In genomic region chr3:41492031-41492726, GRCm38 (mm10) we compare ENCODE assay signal across 14 mouse cellular contexts.
DNase-seq lines count a peak whose midpoint lies in the region; ATAC-seq and TF ChIP-seq lines count a peak whose summit lies in the region.
"Had no signal": no experiment of that assay in that cellular context is flagged by ENCODE, and none has a peak within 500 bp of the region (broad histone marks: within the 10 kb centered on the region; RNA-seq: fewer than 3 reads in every experiment).

No protein-coding gene starts in this region.

- no peaks in the 10 kb centered on the region for H3K27me3 ChIP-seq in kidney, postnatal 0 days (ENCODE audit: insufficient read depth, low read length)
- no peaks in the 10 kb centered on the region for H3K27me3 ChIP-seq in kidney, embryonic 15.5 days
- H3K27me3 ChIP-seq: embryonic facial prominence, embryonic 12.5 days; midbrain, embryonic 15.5 days; neural tube, embryonic 13.5 days had no signal

- no peak overlapping the region for H3K4me2 ChIP-seq in kidney, postnatal 0 days (ENCODE audit: low read length)
- H3K4me2 ChIP-seq in kidney, embryonic 15.5 days = no peak overlapping the region
- H3K4me2 ChIP-seq: embryonic facial prominence, embryonic 12.5 days; midbrain, embryonic 15.5 days; neural tube, embryonic 13.5 days had no signal

- no peaks in the 10 kb centered on the region for H3K4me1 ChIP-seq in kidney, postnatal 0 days (replicated peaks; ENCODE audit: insufficient read depth, low read length)
- no peaks in the 10 kb centered on the region for H3K4me1 ChIP-seq in kidney, embryonic 15.5 days
- H3K4me1 ChIP-seq: embryonic facial prominence, embryonic 12.5 days; midbrain, embryonic 15.5 days; neural tube, embryonic 13.5 days had no signal

- H3K9ac ChIP-seq in kidney, postnatal 0 days (ENCODE audit: low read depth, low read length) = no peak overlapping the region
- H3K9ac ChIP-seq in kidney, embryonic 15.5 days = no peak overlapping the region
- H3K9ac ChIP-seq: embryonic facial prominence, embryonic 12.5 days; forebrain, postnatal 0 days; midbrain, embryonic 15.5 days; neural tube, embryonic 13.5 days had no signal

- DNase-seq in kidney, postnatal 0 days (ENCODE audit: low spot score) = no peak
- DNase-seq in ovary, postnatal 36 days (ENCODE audit: low spot score) = peak; percentile 43
- DNase-seq in ovary, postnatal 10 days (ENCODE audit: low spot score) = no peak
- DNase-seq in adrenal gland, adult 8-10 months = peak; percentile 33
- no peak for DNase-seq in embryo, embryonic 11 days
- DNase-seq: cerebellum, adult 8-10 months; forebrain, postnatal 0 days; right cerebral cortex, postnatal 25 days had no signal

- H3K27ac ChIP-seq in kidney, postnatal 0 days = no peak overlapping the region
- no peak overlapping the region for H3K27ac ChIP-seq in kidney, embryonic 15.5 days
- H3K27ac ChIP-seq: embryonic facial prominence, embryonic 12.5 days; hindbrain, postnatal 0 days; midbrain, embryonic 15.5 days; neural tube, embryonic 13.5 days had no signal

- WGBS in kidney, postnatal 0 days = 92% methylated on average over 3 of the region's 3 CpGs
- WGBS in kidney, embryonic 15.5 days = 87% methylated on average over 3 of the region's 3 CpGs

- no peaks in the 10 kb centered on the region for H3K36me3 ChIP-seq in kidney, postnatal 0 days (ENCODE audit: insufficient read depth, low read length)
- H3K36me3 ChIP-seq in kidney, embryonic 15.5 days = no peaks in the 10 kb centered on the region
- H3K36me3 ChIP-seq: embryonic facial prominence, embryonic 12.5 days; midbrain, embryonic 15.5 days; neural tube, embryonic 13.5 days had no signal

- ATAC-seq in kidney, postnatal 0 days (replicated peaks; ENCODE audit: low FRiP score, low read depth) = no peak
- ATAC-seq in kidney, embryonic 15.5 days (replicated peaks; ENCODE audit: low FRiP score) = no peak
- ATAC-seq in erythroblast, adult 5-6 weeks (replicated peaks; ENCODE audit: low FRiP score, poor library complexity, severe bottlenecking) = no peak
- ATAC-seq: forebrain, postnatal 0 days; hindbrain, postnatal 0 days; midbrain, embryonic 15.5 days had no signal

- peak; percentile 11; the same call in 1 of the 2 replicates for TF ChIP-seq CTCF in kidney, postnatal 0 days (IDR thresholded peaks at IDR 0.05; ENCODE audit: low read depth)

- no peak overlapping the region for H3K4me3 ChIP-seq in kidney, postnatal 0 days (replicated peaks; ENCODE audit: low read depth, low read length)
- no peak overlapping the region for H3K4me3 ChIP-seq in kidney, embryonic 15.5 days (replicated peaks)
- H3K4me3 ChIP-seq: embryonic facial prominence, embryonic 12.5 days; midbrain, embryonic 15.5 days; neural tube, embryonic 13.5 days had no signal

- H3K9me3 ChIP-seq in kidney, postnatal 0 days (replicated peaks; ENCODE audit: low read length) = no peaks in the 10 kb centered on the region
- H3K9me3 ChIP-seq in kidney, embryonic 15.5 days (replicated peaks) = no peaks in the 10 kb centered on the region
- H3K9me3 ChIP-seq: embryonic facial prominence, embryonic 12.5 days; midbrain, embryonic 15.5 days; neural tube, embryonic 13.5 days had no signal

Comparison
In these comparisons a context has a peak if more than half of its experiments do, and no peak if none do; other contexts are left out.
1. DNase-seq: peak in ovary, postnatal 36 days (single experiment) and adrenal gland, adult 8-10 months (single experiment); none in kidney, postnatal 0 days (single experiment), ovary, postnatal 10 days (single experiment) and embryo, embryonic 11 days (single experiment).